Mouse (Mus musculus): ENCODE results near the gene Fam78a.

DNA sequence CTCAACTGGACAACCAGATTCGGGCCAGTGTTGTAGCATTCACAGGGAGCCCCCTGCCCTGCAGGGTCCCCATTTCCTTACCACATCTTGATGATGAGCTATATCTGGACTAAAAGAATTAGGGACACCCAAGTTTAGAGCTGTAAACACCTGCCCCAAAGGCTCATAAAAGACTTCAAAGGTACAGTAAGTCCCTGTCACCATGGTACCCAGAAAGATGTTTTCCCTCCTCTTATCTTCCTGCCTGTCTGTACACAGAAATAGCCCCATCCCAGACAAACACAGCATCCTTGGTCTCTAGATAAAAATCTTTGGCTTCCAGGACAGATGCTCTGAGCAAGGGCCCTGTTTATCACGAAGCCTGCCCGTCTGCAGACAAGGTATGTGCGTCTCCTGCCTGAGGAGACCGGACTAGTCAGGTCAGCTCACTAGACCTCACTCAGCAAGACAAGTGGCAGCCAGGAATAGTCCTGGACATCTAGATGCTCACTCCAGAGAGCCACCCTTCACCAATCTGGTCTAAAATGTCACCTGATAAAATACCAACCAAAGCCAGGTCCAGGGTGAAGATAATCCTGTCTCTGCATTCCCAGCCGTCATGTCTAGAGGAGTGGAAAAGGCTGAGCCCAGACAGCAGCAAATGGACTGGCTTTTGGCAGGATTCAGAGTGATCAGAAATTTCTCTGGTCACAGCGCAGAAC is 21.1 kb downstream of the Fam78a start:
- TF ChIP-seq EP300 (optimal IDR thresholded peaks at IDR 0.05) (no peak), CTCF (IDR thresholded peaks at IDR 0.05; ENCODE audit: low read depth) (no peak)
